Mouse (Mus musculus): ENCODE results near the gene Grik1. TPM values are rescaled to one million over a fixed set of nuclear protein-coding genes. Genes with fewer than 3 reads are reported as not detected.

Grik1 gene
- polyA plus RNA-seq, 1 experiment from 2014 or later, result 1.4 TPM

DNA sequence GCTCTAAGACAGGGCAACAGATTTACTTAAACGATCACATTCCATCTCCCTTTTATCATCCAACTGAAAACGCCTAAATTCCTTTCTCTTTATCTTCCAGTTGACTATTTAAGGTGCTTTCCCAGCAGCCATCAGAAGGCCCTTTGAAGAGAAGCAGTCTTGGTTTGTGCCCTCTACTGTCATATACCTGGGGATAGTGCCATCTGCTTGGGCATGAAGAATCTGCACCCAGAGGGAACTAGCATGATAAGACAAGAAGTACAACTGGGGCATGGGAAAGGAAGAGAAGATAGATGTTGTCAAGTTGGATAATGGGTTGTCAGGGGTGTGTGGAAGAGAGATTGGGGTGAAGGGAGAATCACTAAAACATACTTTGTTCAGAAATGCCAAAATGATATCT, 157.1 kb downstream of the Grik1 start:
- Histone ChIP-seq H3K27ac (no peak overlapping the region), H3K27me3 (replicated peaks) (no peaks in the 10 kb centered on the region), H3K4me3 (replicated peaks) (no peak overlapping the region), H3K4me1 (replicated peaks) (no peaks in the 10 kb centered on the region), H3K4me2 (replicated peaks) (no peak overlapping the region), H3K9ac (no peak overlapping the region), H3K9me3 (no peaks in the 10 kb centered on the region), H3K36me3 (no peaks in the 10 kb centered on the region)
- no peak for ATAC-seq
- 60% methylated on average over 2 of the region's 2 CpGs for WGBS

- no peaks in the 10 kb centered on the region for H3K4me1 ChIP-seq (replicated peaks)
- H3K36me3 ChIP-seq, result no peaks in the 10 kb centered on the region
- no peak overlapping the region for H3K9ac ChIP-seq
- no peak overlapping the region for H3K27ac ChIP-seq
- H3K9me3 ChIP-seq, result no peaks in the 10 kb centered on the region
- no peak overlapping the region for H3K4me2 ChIP-seq (replicated peaks)
- no peak for ATAC-seq
- H3K27me3 ChIP-seq (replicated peaks), result no peaks in the 10 kb centered on the region
- H3K4me3 ChIP-seq (replicated peaks), result no peak overlapping the region
- 94% methylated on average over 3 of the region's 3 CpGs for WGBS
Measured at GRCm38 (mm10) chr16:88131103-88131502, 159.0 kb downstream of the Grik1 start.

GRCm38 (mm10) chr16:88125098-88125497, 165.0 kb downstream of the Grik1 start:
- Histone ChIP-seq H3K27ac (no peak overlapping the region), H3K4me2 (replicated peaks) (no peak overlapping the region), H3K27me3 (replicated peaks) (no peaks in the 10 kb centered on the region), H3K36me3 (no peaks in the 10 kb centered on the region), H3K9ac (no peak overlapping the region), H3K9me3 (no peaks in the 10 kb centered on the region), H3K4me3 (replicated peaks) (no peak overlapping the region), H3K4me1 (replicated peaks) (no peaks in the 10 kb centered on the region)
- ATAC-seq, result no peak
- WGBS, result 75% methylated on average over 4 of the region's 4 CpGs

DNA sequence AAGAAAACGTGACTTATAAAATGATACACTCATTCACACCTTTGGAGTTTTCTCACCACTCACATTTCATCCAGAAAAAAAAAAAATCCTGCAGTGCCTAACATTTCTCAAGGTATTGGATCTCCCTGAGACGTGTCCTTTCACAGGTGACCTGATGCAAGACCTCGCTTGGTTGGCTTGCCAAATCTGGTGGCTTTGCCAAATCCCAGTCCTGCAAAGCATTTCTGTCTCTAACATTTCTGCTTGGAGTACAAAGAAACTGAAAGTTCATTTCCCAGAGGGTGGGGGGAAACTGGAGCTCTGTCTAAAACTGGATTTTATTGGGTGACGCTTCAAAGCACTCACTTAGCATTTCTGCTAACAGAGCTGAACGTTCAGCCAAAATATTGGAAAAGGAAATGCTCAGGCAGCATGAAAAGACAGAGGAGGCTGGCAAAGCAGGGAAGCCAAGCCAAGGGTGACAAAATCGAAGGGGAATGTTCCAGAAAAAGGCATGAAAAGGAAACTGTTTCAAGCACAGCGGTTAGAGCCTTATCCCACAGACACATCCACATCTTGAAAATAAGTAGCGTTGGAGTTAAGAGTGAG, 177.4 kb downstream of the Grik1 start:
- Histone ChIP-seq H3K9ac (no peak overlapping the region), H3K4me1 (replicated peaks) (no peaks in the 10 kb centered on the region), H3K36me3 (no peaks in the 10 kb centered on the region), H3K27ac (no peak overlapping the region), H3K9me3 (no peaks in the 10 kb centered on the region), H3K4me2 (replicated peaks) (no peak overlapping the region), H3K4me3 (replicated peaks) (no peak overlapping the region), H3K27me3 (replicated peaks) (no peaks in the 10 kb centered on the region)
- 69% methylated on average over 8 of the region's 8 CpGs for WGBS
- no peak for ATAC-seq

GRCm38 (mm10) chr16:88111459-88111858, 178.6 kb downstream of the Grik1 start:
- H3K9me3 ChIP-seq, result no peaks in the 10 kb centered on the region
- H3K36me3 ChIP-seq, result no peaks in the 10 kb centered on the region
- H3K4me2 ChIP-seq (replicated peaks), result no peak overlapping the region
- H3K27ac ChIP-seq, result no peak overlapping the region
- no peak overlapping the region for H3K9ac ChIP-seq
- no peak for ATAC-seq
- H3K27me3 ChIP-seq (replicated peaks), result no peaks in the 10 kb centered on the region
- WGBS, result 55% methylated on average over 3 of the region's 3 CpGs
- H3K4me1 ChIP-seq (replicated peaks), result no peaks in the 10 kb centered on the region
- no peak overlapping the region for H3K4me3 ChIP-seq (replicated peaks)

DNA sequence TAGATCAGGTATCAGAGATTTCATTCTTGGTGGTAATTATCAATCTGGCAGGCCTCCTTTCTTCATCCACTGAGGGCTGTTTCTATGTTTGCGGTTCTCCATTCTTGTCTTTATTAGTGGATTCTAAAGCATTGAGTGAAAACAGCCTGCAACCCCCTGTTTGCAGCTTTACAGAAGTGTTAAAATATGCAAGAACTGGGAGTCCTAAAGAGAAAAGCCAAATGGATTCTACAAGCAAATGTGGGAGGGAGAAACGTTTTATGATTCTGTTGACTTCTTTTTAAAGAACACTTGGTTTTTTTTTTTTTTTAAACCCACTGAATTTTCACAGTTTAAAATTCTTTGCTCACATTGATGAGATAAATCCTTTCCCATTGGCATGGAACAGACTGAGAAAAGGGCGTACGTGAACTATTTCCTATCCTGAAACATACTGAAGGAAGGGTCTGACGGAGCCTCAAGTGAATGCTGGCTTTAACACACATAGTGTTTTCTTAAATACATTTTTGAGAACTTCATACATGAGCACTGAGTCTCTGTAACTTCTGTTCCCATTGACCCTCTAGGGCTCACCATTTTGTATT, 195.8 kb downstream of the Grik1 start:
- H3K9me3 ChIP-seq, result no peaks in the 10 kb centered on the region
- H3K36me3 ChIP-seq, result no peaks in the 10 kb centered on the region
- no peak for ATAC-seq
- no peak overlapping the region for H3K27ac ChIP-seq
- H3K9ac ChIP-seq, result no peak overlapping the region
- no peak overlapping the region for H3K4me2 ChIP-seq (replicated peaks)
- no peaks in the 10 kb centered on the region for H3K27me3 ChIP-seq (replicated peaks)
- WGBS, result 71% methylated on average over 5 of the region's 5 CpGs
- no peak overlapping the region for H3K4me3 ChIP-seq (replicated peaks)
- no peaks in the 10 kb centered on the region for H3K4me1 ChIP-seq (replicated peaks)

DNA sequence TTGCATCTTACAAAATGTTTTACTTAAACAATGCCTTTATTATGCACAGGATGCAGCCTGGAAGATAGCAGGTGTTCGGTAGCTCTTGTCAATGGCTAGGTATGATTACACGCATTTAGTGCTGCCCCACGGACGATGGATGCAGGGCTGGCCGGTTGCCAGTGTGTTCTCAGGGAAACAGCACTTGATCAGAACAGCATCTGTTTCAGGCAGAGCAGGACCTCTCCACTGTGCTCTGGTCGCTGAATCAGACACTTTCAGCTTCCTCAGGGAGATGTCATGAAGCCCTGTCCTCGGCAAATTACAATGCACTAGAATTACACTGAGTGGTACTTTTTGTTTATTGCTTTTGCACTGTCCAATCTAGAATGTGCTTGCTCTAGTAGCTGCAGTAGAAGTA, 202.8 kb downstream of the Grik1 start:
- Histone ChIP-seq H3K4me3 (replicated peaks) (no peak overlapping the region), H3K9ac (no peak overlapping the region), H3K27ac (no peak overlapping the region), H3K36me3 (no peaks in the 10 kb centered on the region), H3K27me3 (replicated peaks) (no peaks in the 10 kb centered on the region), H3K4me1 (replicated peaks) (no peaks in the 10 kb centered on the region), H3K4me2 (replicated peaks) (no peak overlapping the region), H3K9me3 (no peaks in the 10 kb centered on the region)
- ATAC-seq, result no peak
- WGBS, result 70% methylated on average over 7 of the region's 7 CpGs

GRCm38 (mm10) chr16:88074716-88075115, 215.3 kb downstream of the Grik1 start:
- H3K4me1 ChIP-seq (replicated peaks), result no peaks in the 10 kb centered on the region
- ATAC-seq, result no peak
- WGBS, result 73% methylated on average over 5 of the region's 5 CpGs
- no peak overlapping the region for H3K9ac ChIP-seq
- H3K9me3 ChIP-seq, result no peaks in the 10 kb centered on the region
- no peaks in the 10 kb centered on the region for H3K36me3 ChIP-seq
- H3K4me2 ChIP-seq (replicated peaks), result no peak overlapping the region
- no peaks in the 10 kb centered on the region for H3K27me3 ChIP-seq (replicated peaks)
- no peak overlapping the region for H3K4me3 ChIP-seq (replicated peaks)
- H3K27ac ChIP-seq, result no peak overlapping the region

DNA sequence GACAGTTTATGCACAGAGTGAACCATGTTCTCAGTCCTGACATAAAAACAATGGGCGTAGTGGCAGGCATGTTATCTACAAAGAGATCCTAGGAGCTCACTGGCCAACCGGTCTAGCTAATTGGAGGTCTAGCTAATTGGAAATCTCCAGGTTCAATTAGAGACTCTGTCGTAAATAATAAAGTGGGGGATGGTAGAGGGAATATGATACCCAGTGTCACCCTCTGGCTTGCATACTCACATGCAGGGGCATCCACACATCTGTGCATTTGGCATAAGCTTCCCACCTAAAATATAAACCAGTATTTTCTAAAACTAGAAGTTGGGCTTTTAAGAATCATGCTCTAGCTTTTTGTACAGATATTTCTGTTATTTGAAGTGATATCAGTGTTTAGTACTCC, 229.1 kb downstream of the Grik1 start:
- WGBS, result 86% methylated on average over 3 of the region's 3 CpGs
- Histone ChIP-seq H3K4me2 (replicated peaks) (no peak overlapping the region), H3K36me3 (no peaks in the 10 kb centered on the region), H3K4me3 (replicated peaks) (no peak overlapping the region), H3K9ac (no peak overlapping the region), H3K9me3 (no peaks in the 10 kb centered on the region), H3K4me1 (replicated peaks) (no peaks in the 10 kb centered on the region), H3K27me3 (replicated peaks) (no peaks in the 10 kb centered on the region), H3K27ac (no peak overlapping the region)
- ATAC-seq, result no peak

- no peaks in the 10 kb centered on the region for H3K4me1 ChIP-seq (replicated peaks)
- H3K36me3 ChIP-seq, result no peaks in the 10 kb centered on the region
- no peak overlapping the region for H3K9ac ChIP-seq
- H3K27me3 ChIP-seq (replicated peaks), result no peaks in the 10 kb centered on the region
- 84% methylated on average over 10 of the region's 10 CpGs for WGBS
- no peak overlapping the region for H3K4me2 ChIP-seq (replicated peaks)
- no peak for ATAC-seq
- no peak overlapping the region for H3K27ac ChIP-seq
- H3K4me3 ChIP-seq (replicated peaks), result no peak overlapping the region
- H3K9me3 ChIP-seq, result no peaks in the 10 kb centered on the region
Measured at GRCm38 (mm10) chr16:88048121-88048520, 241.9 kb downstream of the Grik1 start.

GRCm38 (mm10) chr16:88044321-88044720, 245.7 kb downstream of the Grik1 start:
- no peak for ATAC-seq
- Histone ChIP-seq H3K9me3 (no peaks in the 10 kb centered on the region), H3K9ac (no peak overlapping the region), H3K4me1 (replicated peaks) (no peaks in the 10 kb centered on the region), H3K4me3 (replicated peaks) (no peak overlapping the region), H3K4me2 (replicated peaks) (no peak overlapping the region), H3K27ac (no peak overlapping the region), H3K27me3 (replicated peaks) (no peaks in the 10 kb centered on the region), H3K36me3 (no peaks in the 10 kb centered on the region)
- WGBS, result 100% methylated on average over 4 of the region's 4 CpGs

DNA sequence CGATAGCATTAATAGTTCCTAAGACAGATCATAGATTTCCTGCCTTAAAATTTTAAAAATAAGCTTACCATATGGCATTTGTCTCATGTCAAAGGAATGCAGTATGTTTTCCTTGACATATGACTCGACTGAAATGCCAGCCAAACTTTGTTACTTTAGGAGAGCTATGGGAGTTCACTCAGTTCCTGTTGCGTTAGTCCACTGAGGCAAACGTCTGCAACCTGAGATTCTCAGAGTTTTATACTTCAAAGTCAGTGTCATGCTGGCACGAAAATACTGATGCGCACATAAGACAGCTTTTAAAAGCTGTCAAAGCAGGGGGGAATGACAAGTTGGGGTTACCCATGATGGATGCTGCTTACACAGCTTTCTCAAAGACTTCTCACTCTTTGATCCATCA, 247.6 kb downstream of the Grik1 start:
- Histone ChIP-seq H3K9ac (no peak overlapping the region), H3K9me3 (no peaks in the 10 kb centered on the region), H3K36me3 (no peaks in the 10 kb centered on the region), H3K4me2 (replicated peaks) (no peak overlapping the region), H3K27me3 (replicated peaks) (no peaks in the 10 kb centered on the region), H3K4me3 (replicated peaks) (no peak overlapping the region), H3K27ac (no peak overlapping the region), H3K4me1 (replicated peaks) (no peaks in the 10 kb centered on the region)
- no peak for ATAC-seq
- WGBS, result 50% methylated on average over 6 of the region's 6 CpGs

DNA sequence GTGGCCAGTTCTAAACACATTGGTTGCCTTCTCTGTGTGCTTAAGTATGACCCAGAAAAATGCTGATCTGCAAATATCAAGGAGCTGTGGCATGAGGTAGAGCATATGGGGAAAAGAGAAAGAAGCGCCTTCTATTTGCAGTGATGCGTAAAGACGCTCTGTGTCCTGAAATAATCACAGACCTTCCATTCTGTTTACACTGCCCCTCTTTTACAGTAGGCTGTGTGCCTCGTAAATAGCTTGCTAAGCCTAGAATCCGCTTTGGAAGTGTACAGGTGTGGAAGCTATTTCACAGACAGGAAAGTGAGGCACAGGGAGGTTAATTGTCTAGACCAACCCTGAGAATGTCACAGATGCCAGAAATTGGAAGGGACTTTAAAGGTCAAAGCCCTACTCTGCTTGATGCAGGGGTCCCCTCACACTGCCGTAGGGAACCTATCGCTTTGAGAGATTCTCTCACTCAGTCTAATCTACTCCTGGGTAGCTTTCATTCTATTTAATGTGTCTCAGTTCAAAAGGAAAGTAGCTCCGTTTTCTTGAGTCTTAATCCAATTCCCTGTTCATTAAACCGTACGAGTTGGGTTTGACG, 251.5 kb downstream of the Grik1 start:
- 80% methylated on average over 11 of the region's 11 CpGs for WGBS
- Histone ChIP-seq H3K4me1 (replicated peaks) (no peaks in the 10 kb centered on the region), H3K9ac (no peak overlapping the region), H3K9me3 (no peaks in the 10 kb centered on the region), H3K4me3 (replicated peaks) (no peak overlapping the region), H3K36me3 (no peaks in the 10 kb centered on the region), H3K27ac (no peak overlapping the region), H3K27me3 (replicated peaks) (no peaks in the 10 kb centered on the region), H3K4me2 (replicated peaks) (no peak overlapping the region)
- ATAC-seq, result no peak
